Mouse (Mus musculus): ENCODE data around the gene Gm17571. TPM values are rescaled to one million over a fixed set of nuclear protein-coding genes. Genes with fewer than 3 reads are reported as not detected.

Gm17571 gene
- not detected in 2 replicates for polyA plus RNA-seq (2012; rRNA removed)

GRCm38 (mm10) chr9:13446703-13447285 lies at the start of gene Gm17571:
TSS of gene Gm17571 (minus strand) at chr9:13446753.

Other genes with a start within 250 kb of the Gm17571 start
- 2.3 TPM in 2 replicates for gene Jrkl, start 200.9 kb downstream of the Gm17571 start, polyA plus RNA-seq (2012; rRNA removed)
- gene Ccdc82, start 199.8 kb downstream of the Gm17571 start, polyA plus RNA-seq (2012; rRNA removed), result 8.4 and 8.6 TPM in 2 replicates
- gene Maml2, start 148.8 kb downstream of the Gm17571 start, polyA plus RNA-seq (2012; rRNA removed), result 1.2 TPM in 2 replicates